Mouse (Mus musculus) heart, postnatal 25 days (tissue): ENCODE data around the gene Bfar. TPM values are rescaled to one million over a fixed set of nuclear protein-coding genes. Genes with fewer than 3 reads are reported as not detected.
A peak's percentile ranks its signal among the peaks of the same experiment; 100 is the strongest.
"Not testable (repeated sequence)": the region's sequence is repeated elsewhere in the genome, so short reads cannot be mapped to it uniquely, and the experiment has no call there.

Experiments
- DNase-seq: peaks from one replicate; pipeline ENCODE4 v3.0.0; 2022; ENCODE audit warnings: low spot score
- intact Hi-C: fragments of 180-260 bp; cut with DNase I; formaldehyde crosslinking; loops from one replicate; pipeline ENCODE4 v1.15.1; 2025
- total RNA-seq, 2 experiments: library from RNA; stranded (reverse); gene quantifications; 2 replicates each; pipeline ENCODE4 v1.2.3; 2021

Gene Bfar
- total RNA-seq, 2 experiments from 2014 or later: 44.6 to 51.7 TPM

DNA sequence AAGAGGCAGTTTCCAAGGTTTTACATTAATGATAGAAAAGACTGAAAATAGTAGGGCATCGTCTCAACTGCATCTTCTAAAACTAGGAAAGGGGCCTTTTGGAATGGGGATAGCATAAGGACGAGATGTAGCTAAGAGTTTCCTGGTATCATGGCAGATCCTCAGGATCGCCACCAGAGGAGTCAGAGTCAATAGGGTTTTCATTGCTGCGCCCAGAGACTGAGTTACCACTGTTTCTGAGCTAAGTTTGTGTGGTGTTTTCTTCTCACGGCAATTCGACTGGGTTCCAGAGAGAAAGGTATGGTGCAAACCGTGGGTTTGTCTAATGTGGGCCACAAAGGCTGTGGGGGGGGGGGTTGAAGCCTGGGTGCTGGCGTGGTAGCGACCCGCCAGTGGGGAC is 33.0 kb downstream of the Bfar start:
- DNase-seq: no peak
- intact Hi-C loops: no loop called here

GRCm38 (mm10) chr16:13714910-13715309 is 43.3 kb downstream of the Bfar start:
- intact Hi-C loops: no loop called here

DNA sequence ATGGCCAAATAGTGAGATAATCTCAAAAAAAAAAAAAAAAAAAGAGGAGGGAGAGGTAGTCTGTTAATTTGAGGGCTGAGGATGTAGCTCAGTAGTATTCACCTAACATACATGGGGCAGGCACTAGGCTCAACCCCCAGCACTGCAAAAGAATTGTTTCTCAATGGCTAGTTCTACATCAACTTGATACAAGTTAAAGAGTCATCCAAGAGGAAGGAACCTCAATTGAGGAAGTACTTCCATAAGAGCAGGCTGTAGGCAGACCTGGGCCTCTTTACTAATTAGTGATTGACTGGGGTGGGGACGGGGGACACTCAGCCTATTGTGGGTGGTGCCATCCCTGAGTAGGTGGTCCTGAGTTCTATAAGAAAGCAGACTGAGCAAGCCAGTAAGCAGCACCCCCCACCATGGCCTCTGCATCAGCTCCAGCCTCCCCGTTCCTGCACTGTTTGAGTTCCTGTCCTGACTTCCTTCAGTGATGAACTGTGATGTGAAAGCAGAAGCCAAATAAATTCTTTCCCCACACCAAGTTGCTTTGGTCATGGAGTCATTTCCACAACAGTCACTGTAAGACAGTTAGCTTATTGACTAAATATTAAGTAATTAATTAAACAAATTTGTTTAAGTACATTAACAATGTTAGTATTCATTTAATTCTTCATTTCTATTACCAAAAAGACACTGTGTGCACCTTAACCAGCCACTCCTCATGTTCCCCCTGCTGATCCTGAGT is 45.3 kb downstream of the Bfar start:
- no peak for DNase-seq
- intact Hi-C loops: no loop called here

More at GRCm38 (mm10) chr16:13714910-13715309, 43.3 kb downstream of the Bfar start:
- no peak for DNase-seq

DNA sequence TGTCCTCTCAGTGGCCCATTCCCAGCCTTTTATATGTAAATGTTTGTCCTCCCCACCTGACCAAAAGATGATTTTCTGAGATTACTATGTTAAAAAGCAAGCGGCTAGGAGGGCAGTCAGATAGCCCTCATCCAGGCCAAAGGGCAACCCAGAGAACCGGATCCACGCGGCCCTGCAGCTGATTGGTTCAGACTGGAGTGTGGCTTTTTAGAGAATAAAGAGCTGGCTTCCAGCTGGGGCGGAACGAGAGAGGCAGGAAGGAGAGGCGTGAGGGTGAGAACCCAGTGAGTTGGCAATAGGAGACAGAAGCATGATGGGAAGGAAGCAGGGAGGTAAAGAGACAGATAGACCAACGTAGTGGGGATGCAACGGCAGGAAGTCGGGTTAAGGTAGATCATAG is 51.3 kb downstream of the Bfar start:
- intact Hi-C loops: no loop called here

GRCm38 (mm10) chr16:13727811-13728335 is 56.2 kb downstream of the Bfar start:
- intact Hi-C loops: no loop called here
- no peak for DNase-seq

More for the DNA sequence above, 51.3 kb downstream of the Bfar start:
- DNase-seq: no peak

GRCm38 (mm10) chr16:13729428-13729827 is 57.8 kb downstream of the Bfar start:
- DNase-seq: no peak
- intact Hi-C loops: no loop called here

- intact Hi-C loops: loop anchor here (5.0 to 10.0 kb wide), 3 partner anchors 198 to 616 kb away; no protein-coding TSS in a partner anchor
- DNase-seq: no peak
Measured at GRCm38 (mm10) chr16:13730285-13731255, 58.9 kb downstream of the Bfar start, which contains the start of gene Pla2g10. Gene Pla2g10 (minus strand): TSS chr16:13730983.

DNA sequence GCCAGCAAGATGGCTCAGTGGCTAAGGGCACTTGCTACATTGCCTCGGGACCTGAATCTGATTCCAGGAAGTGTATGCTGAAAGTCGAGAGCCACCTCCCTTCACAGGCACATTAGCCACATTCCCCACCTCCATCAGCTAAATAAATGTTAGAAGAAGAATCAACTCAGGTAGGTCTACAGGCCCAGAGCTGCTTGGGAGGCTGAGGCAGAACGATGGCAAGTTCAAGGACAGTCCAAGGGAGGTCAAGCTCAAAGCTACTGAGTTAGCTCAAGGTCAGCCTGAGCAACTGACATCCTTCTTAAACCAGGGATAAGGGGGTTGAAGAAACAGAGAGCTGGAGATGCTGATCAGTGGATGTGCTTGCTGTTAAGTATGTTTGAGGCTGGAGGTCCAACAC is 61.1 kb downstream of the Bfar start:
- DNase-seq: no peak
- intact Hi-C loops: loop anchor here (5.0 to 10.0 kb wide), 3 partner anchors 200 to 618 kb away; no protein-coding TSS in a partner anchor

- DNase-seq: peak; percentile 16
- intact Hi-C loops: loop anchor here (5.0 to 10.0 kb wide), 3 partner anchors 201 to 619 kb away; no protein-coding TSS in a partner anchor
Measured at GRCm38 (mm10) chr16:13733518-13734137, 62.0 kb downstream of the Bfar start.

DNA sequence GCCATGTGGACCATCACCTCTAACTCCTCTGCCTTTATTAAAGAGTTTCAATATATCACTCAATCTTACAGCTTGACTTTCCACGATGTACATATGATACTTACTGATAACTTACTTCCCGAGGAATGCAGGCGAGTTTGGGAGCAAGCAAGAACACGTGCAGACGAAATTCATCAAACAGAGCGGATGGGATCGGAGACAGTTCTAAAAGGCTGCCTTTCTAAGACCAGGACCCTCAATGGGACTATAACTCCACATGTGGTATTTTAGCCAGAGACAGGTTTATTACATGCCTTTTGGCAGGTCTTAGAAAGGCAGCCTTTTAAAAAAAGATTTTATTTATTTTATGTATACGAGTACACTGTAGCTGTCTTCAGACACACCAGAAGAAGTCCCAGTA is 64.3 kb downstream of the Bfar start:
- intact Hi-C loops: loop anchor here (10.0 kb wide), 2 partner anchors 291 to 621 kb away; no protein-coding TSS in a partner anchor
- DNase-seq: no peak

DNA sequence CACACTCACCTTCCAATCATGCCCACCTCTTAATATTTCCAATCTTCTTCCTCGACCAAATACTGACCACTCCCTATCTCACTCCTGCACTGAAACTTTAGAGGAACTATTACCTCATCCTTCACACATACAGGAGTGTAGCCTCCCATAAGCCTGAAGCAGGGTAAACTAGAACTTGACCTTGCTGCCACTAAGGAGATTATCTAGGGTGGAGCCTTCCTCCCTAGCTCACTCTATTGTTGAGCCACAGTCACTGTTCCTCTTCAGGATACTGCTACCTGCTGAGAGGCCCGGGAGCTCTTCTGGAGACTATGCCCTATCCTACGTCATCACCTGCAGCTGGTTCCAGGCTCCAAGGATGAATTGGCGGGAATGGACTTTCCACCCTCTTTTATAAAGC is 67.4 kb downstream of the Bfar start:
- intact Hi-C loops: loop anchor here (10.0 kb wide), 2 partner anchors 294 to 624 kb away; no protein-coding TSS in a partner anchor
- DNase-seq: not testable (repeated sequence)

- intact Hi-C loops: no loop called here
- DNase-seq: no peak
Measured at GRCm38 (mm10) chr16:13740844-13741243, 69.2 kb downstream of the Bfar start.

DNA sequence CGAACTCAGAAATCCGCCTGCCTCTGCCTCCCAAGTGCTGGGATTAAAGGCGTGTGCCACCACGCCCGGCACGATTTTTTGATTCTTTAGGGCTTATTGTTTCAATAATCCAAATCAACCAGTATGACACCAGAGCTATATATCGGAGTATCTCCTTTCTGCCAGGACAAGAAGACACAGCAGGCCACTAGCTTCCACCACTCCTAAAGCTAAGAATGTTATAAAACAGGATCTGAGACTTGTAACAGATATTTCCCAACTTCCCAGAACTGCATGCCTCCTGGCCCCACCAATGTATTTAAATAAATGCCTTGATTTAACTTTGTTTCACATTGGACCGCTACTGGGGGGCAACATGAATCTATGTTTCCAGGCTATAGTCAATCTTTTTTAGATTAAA is 76.0 kb downstream of the Bfar start:
- intact Hi-C loops: no loop called here
- DNase-seq: no peak

- intact Hi-C loops: no loop called here
Measured at GRCm38 (mm10) chr16:13748124-13748523, 76.5 kb downstream of the Bfar start.

DNA sequence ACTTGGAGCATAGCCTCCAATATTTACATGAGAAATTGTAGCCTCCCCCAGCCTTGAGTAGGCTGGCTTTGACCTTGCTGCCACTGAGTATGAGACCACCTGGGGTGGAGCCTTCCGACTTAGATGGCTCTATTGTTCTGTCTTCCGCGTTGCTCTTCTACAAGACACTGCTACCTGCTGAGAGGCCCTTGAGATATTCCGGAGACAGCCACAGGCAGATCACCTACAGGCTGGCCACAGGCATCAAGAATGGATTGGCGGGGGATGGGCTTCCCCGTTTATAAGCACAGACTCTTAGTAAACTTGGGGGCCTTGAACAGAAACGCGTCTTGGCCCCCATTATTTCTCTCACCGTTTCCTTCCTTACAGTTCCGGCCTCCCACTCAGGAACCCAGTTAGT is 77.2 kb downstream of the Bfar start:
- intact Hi-C loops, DNase-seq: not testable (repeated sequence)

More at GRCm38 (mm10) chr16:13748124-13748523, 76.5 kb downstream of the Bfar start:
- no peak for DNase-seq

DNA sequence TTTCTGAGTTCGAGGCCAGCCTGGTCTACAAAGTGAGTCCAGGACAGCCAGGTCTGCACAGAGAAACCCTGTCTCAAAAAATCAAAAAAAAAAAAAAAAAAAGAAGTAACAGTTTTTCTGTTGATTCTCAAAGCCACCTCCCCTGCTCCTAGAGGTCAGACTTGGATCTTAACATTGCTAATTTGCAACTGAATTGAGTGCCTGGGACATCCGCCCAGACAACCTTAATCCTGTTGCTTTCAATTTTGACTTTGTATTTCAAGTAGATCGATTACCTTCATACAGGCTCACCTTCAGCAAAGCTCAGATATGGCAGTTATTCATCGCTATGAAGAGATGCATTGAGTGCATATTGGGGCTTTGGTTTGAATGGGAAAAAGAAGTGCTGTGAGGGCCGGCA is 77.6 kb downstream of the Bfar start:
- intact Hi-C loops: no loop called here
- DNase-seq: no peak

- intact Hi-C loops: no loop called here
- no peak for DNase-seq
Measured at GRCm38 (mm10) chr16:13749981-13750380, 78.3 kb downstream of the Bfar start.

DNA sequence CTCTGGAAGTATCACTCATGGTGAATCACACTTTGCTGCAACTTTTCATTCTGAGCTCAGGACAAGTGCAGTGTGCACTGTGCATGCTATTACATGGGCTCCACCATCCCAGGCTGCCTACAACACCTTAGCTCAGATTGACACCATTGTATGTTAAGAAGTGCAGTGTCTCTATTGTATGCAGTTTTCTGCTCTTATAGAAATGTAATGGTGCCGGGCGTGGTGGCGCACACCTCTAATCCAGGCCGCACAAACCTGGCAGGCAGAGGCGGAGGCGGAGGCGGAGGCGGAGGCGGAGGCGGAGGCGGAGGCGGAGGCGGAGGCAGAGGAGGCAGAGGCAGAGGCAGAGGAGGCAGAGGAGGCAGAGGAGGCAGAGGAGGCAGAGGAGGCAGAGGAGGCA is 79.0 kb downstream of the Bfar start:
- intact Hi-C loops: no loop called here
- DNase-seq: no peak
